Mouse (Mus musculus) myocyte (in vitro differentiated cells): ENCODE measurements around the gene Gprc5d. TPM values are rescaled to one million over a fixed set of nuclear protein-coding genes. Genes with fewer than 3 reads are reported as not detected.

Source experiments
- H3K27me3 ChIP-seq: one replicate; pipeline ENCODE4 v1.6.1; 2011; ENCODE audit not compliant: control insufficient read depth, insufficient read depth, insufficient read length
- H3K36me3 ChIP-seq: one replicate; pipeline ENCODE4 v1.6.1; 2011; ENCODE audit not compliant: control insufficient read depth, insufficient read depth
- H3K4me2 ChIP-seq: one replicate; pipeline ENCODE4 v1.6.1; 2011; ENCODE audit warnings: low read depth, control low read depth
- H3K4me3 ChIP-seq: one replicate; pipeline ENCODE4 v1.5.1; 2011; ENCODE audit warnings: mild to moderate bottlenecking, control low read depth, moderate library complexity
- H3K79me2 ChIP-seq: one replicate; pipeline ENCODE4 v1.6.1; 2011; ENCODE audit not compliant: control insufficient read depth, insufficient read depth
- H3ac ChIP-seq: one replicate; pipeline ENCODE4 v1.6.1; 2011; ENCODE audit not compliant: control insufficient read depth, insufficient read length
- CEBPB ChIP-seq: IDR thresholded peaks from 2 replicates; pipeline ENCODE4 v1.6.1; 2011; ENCODE audit warnings: mild to moderate bottlenecking, moderate library complexity; ENCODE audit not compliant: poor library complexity, insufficient read depth, severe bottlenecking
- E2F4 ChIP-seq: IDR thresholded peaks from one replicate; pipeline ENCODE4 v1.6.1; 2011; ENCODE audit warnings: mild to moderate bottlenecking, control low read depth, moderate library complexity; ENCODE audit not compliant: insufficient read depth
- MAX ChIP-seq: IDR thresholded peaks from one replicate; pipeline ENCODE4 v1.6.1; 2011; ENCODE audit warnings: low read depth, mild to moderate bottlenecking, control low read depth
- MYOD1 ChIP-seq, 3 experiments: IDR thresholded peaks; one replicate each; pipeline ENCODE4 v1.6.1; 2011; ENCODE audit warnings: control low read depth in 2 of 3, low read depth in 2 of 3, mild to moderate bottlenecking in 2 of 3, moderate library complexity in 1 of 3; ENCODE audit not compliant: insufficient read length in 2 of 3, control insufficient read depth in 1 of 3
- MYOG ChIP-seq, 3 experiments: IDR thresholded peaks; one replicate each; pipeline ENCODE4 v1.6.1; 2011; ENCODE audit warnings: control low read depth in 2 of 3, low read depth in 2 of 3, mild to moderate bottlenecking in 2 of 3; ENCODE audit not compliant: insufficient read length in 2 of 3, control insufficient read depth in 1 of 3, insufficient read depth in 1 of 3
- POLR2A ChIP-seq: IDR thresholded peaks from one replicate; pipeline ENCODE4 v1.6.1; 2011; ENCODE audit warnings: low read depth, mild to moderate bottlenecking, control low read depth, moderate library complexity; ENCODE audit not compliant: insufficient read length
- POLR2AphosphoS2 ChIP-seq: IDR thresholded peaks from one replicate; pipeline ENCODE4 v1.6.1; 2011; ENCODE audit warnings: low read depth, control low read depth; ENCODE audit not compliant: insufficient read length
- REST ChIP-seq: IDR thresholded peaks from one replicate; pipeline ENCODE4 v1.6.1; 2011; ENCODE audit warnings: mild to moderate bottlenecking, control low read depth, moderate library complexity; ENCODE audit not compliant: insufficient read depth, insufficient read length
- SRF ChIP-seq: IDR thresholded peaks from one replicate; pipeline ENCODE4 v1.6.1; 2011; ENCODE audit warnings: low read depth; ENCODE audit not compliant: control insufficient read depth, insufficient read length
- TCF12 ChIP-seq: IDR thresholded peaks from one replicate; pipeline ENCODE4 v1.6.1; 2011; ENCODE audit warnings: mild to moderate bottlenecking, control low read depth; ENCODE audit not compliant: poor library complexity, insufficient read depth, severe bottlenecking
- TCF3 ChIP-seq: IDR thresholded peaks from one replicate; pipeline ENCODE4 v1.6.1; 2011; ENCODE audit warnings: low read depth, control low read depth; ENCODE audit not compliant: insufficient read length
- USF1 ChIP-seq: IDR thresholded peaks from one replicate; pipeline ENCODE4 v1.6.1; 2011; ENCODE audit warnings: low read depth, mild to moderate bottlenecking, control low read depth, moderate library complexity
- polyA plus RNA-seq: library from polyadenylated mRNA; unstranded; fragments of >200 nt; fragmentation: generic; extraction: Trizol; gene quantifications from one replicate; pipeline ENCODE4 v1.2.1, GENCODE M21; 2012; ENCODE audit warnings: missing spikeins

Gprc5d gene
- polyA plus RNA-seq, 1 experiment = 0.89 TPM

DNA sequence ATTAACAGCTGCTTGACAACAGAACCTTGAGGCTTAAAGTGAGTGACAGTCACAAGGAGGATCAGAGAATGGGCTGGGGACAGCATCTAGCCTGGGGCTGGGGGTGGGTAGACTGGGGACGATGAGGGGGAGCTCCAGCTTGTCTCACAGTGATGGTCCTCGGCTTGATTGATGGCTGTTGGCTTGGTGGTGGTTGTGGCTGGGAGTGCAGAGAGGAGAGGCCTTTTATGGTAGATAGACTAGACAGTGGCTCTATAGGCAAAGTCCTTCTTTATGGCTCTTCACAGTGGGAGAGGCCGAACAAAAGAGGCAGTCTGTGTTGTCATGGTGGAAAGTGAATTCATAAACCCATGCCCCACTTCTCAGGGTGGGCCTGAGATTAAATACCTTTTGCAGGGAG is 41.9 kb downstream of the Gprc5d start:
- no peaks in the 10 kb centered on the region for H3K36me3 ChIP-seq
- no peak overlapping the region for H3K4me3 ChIP-seq
- TF ChIP-seq MAX (no peak), MYOD1 (IDR thresholded peaks at IDR 0.05; ENCODE audit: control insufficient read depth in 1 of 3, insufficient read length in 2 of 3, low read depth in 2 of 3) (no peak), POLR2AphosphoS2 (no peak), SRF (no peak), E2F4 (no peak), REST (no peak), TCF12 (no peak), USF1 (no peak), TCF3 (no peak)
- H3K27me3 ChIP-seq = no peaks in the 10 kb centered on the region
- H3ac ChIP-seq = no peak overlapping the region
- H3K79me2 ChIP-seq = no peaks in the 10 kb centered on the region
- H3K4me2 ChIP-seq = no peak overlapping the region

- no peak overlapping the region for H3K4me2 ChIP-seq
- H3ac ChIP-seq = no peak overlapping the region
- peaks cover 7% of the 10 kb centered on the region for H3K79me2 ChIP-seq
- H3K4me3 ChIP-seq = no peak overlapping the region
- no peaks in the 10 kb centered on the region for H3K36me3 ChIP-seq
- no peak for TF ChIP-seq TCF3
- TF ChIP-seq POLR2AphosphoS2 = no peak
- TF ChIP-seq TCF12 = no peak
- no peak for TF ChIP-seq MYOD1 (IDR thresholded peaks at IDR 0.05; ENCODE audit: control insufficient read depth in 1 of 3, insufficient read length in 2 of 3, low read depth in 2 of 3)
- no peak for TF ChIP-seq CEBPB
- no peak for TF ChIP-seq REST
- TF ChIP-seq MYOG (IDR thresholded peaks at IDR 0.05; ENCODE audit: control insufficient read depth in 1 of 3, insufficient read depth in 1 of 3, insufficient read length in 2 of 3, low read depth in 2 of 3) = no peak
- TF ChIP-seq SRF = no peak
- no peak for TF ChIP-seq USF1
- no peak for TF ChIP-seq POLR2A
- TF ChIP-seq E2F4 = no peak
- no peaks in the 10 kb centered on the region for H3K27me3 ChIP-seq
Measured at GRCm38 (mm10) chr6:135074405-135074947, 43.6 kb downstream of the Gprc5d start.

GRCm38 (mm10) chr6:135070347-135070746 is 47.7 kb downstream of the Gprc5d start:
- Histone ChIP-seq H3K36me3 (no peaks in the 10 kb centered on the region), H3ac (no peak overlapping the region), H3K4me2 (peak overlapping the region; percentile 46), H3K79me2 (peaks cover 22% of the 10 kb centered on the region), H3K27me3 (no peaks in the 10 kb centered on the region), H3K4me3 (no peak overlapping the region)
- TF ChIP-seq MAX = no peak
- no peak for TF ChIP-seq MYOG (IDR thresholded peaks at IDR 0.05; ENCODE audit: control insufficient read depth in 1 of 3, insufficient read depth in 1 of 3, insufficient read length in 2 of 3, low read depth in 2 of 3)
- no peak for TF ChIP-seq POLR2AphosphoS2
- no peak for TF ChIP-seq POLR2A

GRCm38 (mm10) chr6:135069856-135070255 is 48.2 kb downstream of the Gprc5d start:
- TF ChIP-seq TCF12 (no peak), SRF (no peak), USF1 (no peak), TCF3 (no peak), MAX (no peak), E2F4 (no peak), POLR2A (no peak), CEBPB (no peak), REST (no peak)

DNA sequence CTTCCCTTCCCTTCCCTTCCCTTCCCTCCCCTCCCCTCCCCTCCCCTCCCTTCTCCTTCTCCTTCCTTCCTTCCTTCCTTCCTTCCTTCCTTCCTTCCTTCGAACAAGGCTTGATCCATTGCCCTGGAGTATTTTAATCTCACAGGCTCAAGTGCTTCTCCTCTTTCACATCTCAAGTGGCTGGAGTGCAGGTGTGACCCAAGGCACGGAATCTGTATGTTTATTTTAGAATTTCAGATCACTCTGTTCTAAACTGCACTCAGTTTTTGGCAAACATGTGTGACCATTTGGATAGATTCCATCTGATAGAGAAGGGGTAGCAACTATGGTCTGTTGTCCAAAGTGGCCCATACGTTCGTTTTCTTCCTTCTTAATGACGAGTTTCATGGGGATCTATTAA is 49.9 kb downstream of the Gprc5d start:
- Histone ChIP-seq H3K79me2 (peaks cover 22% of the 10 kb centered on the region), H3K27me3 (no peaks in the 10 kb centered on the region), H3K4me2 (no peak overlapping the region), H3ac (no peak overlapping the region), H3K36me3 (no peaks in the 10 kb centered on the region), H3K4me3 (no peak overlapping the region)
- TF ChIP-seq REST (no peak), E2F4 (no peak), MAX (no peak), CEBPB (no peak), TCF12 (no peak), POLR2AphosphoS2 (no peak), TCF3 (no peak), MYOG (IDR thresholded peaks at IDR 0.05; ENCODE audit: control insufficient read depth in 1 of 3, insufficient read depth in 1 of 3, insufficient read length in 2 of 3, low read depth in 2 of 3) (no peak), POLR2A (no peak), MYOD1 (IDR thresholded peaks at IDR 0.05; ENCODE audit: control insufficient read depth in 1 of 3, insufficient read length in 2 of 3, low read depth in 2 of 3) (no peak)

More at GRCm38 (mm10) chr6:135069856-135070255, 48.2 kb downstream of the Gprc5d start:
- H3K79me2 ChIP-seq = peaks cover 22% of the 10 kb centered on the region
- no peaks in the 10 kb centered on the region for H3K27me3 ChIP-seq
- H3K4me2 ChIP-seq = peak overlapping the region; percentile 46
- H3K4me3 ChIP-seq = no peak overlapping the region
- H3ac ChIP-seq = no peak overlapping the region
- no peaks in the 10 kb centered on the region for H3K36me3 ChIP-seq
